Mouse (Mus musculus): ENCODE measurements at regions not wholly inside any gene's neighbourhood (a gene's known extent, or its start where the extent isn't known, plus 50 kb on each side); places are given as distances from the start of the nearest gene placed in this dataset.

DNA sequence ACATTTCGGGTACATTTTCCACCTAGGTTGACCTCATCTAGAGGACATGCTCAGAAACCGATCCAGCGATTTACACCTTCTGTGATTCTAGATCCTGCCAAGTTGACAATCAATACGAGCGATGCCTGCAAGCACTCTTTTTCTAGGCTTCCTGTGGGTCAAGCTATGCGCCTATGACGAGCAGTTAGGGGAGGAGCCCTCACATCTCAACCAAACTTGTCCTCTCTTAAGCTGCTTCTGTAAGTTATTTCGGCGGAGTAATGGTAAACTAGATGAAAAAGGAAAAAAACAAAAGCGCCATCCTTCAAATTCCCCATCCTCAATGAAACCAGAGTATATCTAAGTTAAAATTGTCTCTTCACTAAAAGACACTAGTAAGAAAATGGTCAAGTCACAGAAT, 858.5 kb downstream of the Zfp704 start:
- DNase-seq (ENCODE audit: low read depth, low spot score): no peak

DNA sequence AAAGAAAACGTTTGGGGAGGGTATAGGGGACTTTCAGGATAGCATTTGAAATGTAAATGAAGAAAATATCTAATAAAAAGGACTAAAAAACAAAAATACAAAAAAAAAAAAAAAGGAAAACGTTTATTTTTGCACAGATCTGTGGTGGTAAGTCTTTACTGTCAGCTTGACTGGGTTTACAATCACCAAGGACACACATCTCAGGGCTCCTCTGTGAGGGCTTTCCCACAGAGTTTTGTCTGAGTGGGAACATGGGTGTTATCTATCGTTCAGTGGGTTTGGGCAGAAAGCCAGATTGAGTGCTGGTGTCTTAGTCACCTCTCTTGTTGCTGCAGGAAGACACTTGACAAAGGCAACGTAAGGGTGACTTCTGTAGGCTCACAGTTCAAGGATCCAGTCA, 859.0 kb downstream of the Zfp704 start:
- DNase-seq (ENCODE audit: low read depth, low spot score): no peak

DNA sequence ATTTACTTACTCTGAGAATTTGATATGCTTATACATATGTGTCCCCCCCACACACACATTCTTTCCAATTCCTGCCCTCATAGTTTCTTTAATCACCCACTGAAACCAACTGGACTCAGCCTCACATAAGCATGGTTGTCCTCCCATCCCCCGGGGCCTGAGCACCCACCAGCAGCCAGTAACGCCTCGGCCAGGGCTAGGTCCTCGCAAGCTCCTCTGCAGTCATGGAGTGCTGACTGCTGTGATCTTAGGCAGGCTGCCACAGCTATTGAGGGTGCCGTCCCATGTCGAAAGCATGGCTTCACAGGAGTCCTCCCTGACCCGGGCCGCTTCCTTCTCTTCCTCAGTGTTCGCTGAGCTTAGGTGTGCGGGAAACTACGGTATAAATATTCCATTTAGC, 859.7 kb downstream of the Zfp704 start:
- no peak for DNase-seq (ENCODE audit: low read depth, low spot score)

DNA sequence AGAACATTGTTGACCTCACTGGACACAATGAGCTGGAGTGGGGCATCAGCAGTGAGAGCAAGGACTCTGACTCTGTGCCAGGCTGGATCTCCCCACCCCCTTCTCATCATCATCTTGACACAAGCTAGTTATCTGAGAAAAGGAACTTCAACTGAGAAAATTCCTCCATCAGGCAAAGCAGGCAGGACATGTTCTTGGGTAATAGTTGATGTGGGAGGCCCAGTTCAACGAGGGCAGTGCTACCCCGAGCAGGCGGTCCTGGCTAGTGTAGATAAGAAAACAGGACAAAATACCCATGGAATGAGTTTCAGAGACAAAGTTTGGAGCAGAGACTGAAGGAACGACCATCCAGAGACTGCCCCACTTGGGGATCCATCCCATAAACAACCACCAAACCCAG, 862.7 kb downstream of the Zfp704 start:
- no peak for DNase-seq (ENCODE audit: low read depth, low spot score)

GRCm38 (mm10) chr3:8746677-8747076, 863.2 kb downstream of the Zfp704 start:
- no peak for DNase-seq (ENCODE audit: low read depth, low spot score)

DNA sequence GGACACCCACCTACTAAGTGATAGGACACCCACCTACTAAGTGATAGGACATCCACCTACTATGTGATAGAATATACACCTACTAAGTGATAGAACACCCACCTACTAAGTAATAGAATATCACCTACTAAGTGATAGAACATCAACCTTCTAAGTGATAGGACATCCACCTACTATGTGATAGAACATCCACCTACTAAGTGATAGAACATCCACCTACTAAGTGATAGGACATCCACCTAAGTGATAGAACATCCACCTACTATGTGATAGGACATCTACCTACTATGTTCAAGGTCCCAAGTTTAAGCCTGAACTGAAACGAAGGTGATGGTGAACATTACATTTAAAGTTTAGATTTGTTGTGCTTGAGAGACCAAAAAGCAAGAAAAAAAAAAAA, 863.8 kb downstream of the Zfp704 start:
- DNase-seq (ENCODE audit: low read depth, low spot score): no peak

DNA sequence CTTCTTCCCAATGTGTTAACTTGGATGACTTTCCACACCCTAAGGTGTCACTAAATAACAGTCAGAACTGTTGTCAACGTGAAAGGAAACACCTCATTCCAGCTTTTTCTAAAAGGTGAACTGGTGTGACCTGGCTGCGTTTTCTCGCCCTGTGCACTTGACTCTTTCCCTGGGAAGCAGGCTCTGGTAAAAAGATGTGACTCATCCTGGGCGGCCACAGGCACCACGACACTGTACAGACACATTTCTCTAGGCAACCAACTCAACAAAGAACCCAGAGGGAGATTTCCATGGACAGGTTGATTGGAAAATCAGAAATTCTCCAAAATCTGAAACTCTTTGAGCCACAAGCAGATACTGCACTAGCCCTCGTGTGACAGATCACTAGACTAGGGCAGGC, 865.0 kb downstream of the Zfp704 start:
- no peak for DNase-seq (ENCODE audit: low read depth, low spot score)

DNA sequence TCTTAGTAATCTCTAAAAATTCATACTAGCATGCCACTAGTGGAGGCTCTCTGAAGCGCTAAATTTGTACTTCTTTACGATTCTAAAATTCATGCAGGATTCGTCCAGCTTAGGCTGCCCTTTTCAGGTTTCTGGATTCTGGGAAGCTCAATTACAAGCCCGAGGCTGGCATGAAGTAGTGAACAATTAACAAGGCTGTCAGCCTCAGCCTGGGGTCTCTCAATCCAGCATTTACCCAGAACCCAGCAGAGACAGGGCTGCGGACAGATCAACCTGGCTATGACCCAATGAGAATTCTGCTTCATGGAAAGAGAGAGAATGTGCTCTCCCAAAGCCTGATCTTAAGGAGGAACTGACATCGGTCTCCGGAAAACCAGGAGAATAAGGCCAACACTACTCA, 866.2 kb downstream of the Zfp704 start:
- DNase-seq (ENCODE audit: low read depth, low spot score): no peak

DNA sequence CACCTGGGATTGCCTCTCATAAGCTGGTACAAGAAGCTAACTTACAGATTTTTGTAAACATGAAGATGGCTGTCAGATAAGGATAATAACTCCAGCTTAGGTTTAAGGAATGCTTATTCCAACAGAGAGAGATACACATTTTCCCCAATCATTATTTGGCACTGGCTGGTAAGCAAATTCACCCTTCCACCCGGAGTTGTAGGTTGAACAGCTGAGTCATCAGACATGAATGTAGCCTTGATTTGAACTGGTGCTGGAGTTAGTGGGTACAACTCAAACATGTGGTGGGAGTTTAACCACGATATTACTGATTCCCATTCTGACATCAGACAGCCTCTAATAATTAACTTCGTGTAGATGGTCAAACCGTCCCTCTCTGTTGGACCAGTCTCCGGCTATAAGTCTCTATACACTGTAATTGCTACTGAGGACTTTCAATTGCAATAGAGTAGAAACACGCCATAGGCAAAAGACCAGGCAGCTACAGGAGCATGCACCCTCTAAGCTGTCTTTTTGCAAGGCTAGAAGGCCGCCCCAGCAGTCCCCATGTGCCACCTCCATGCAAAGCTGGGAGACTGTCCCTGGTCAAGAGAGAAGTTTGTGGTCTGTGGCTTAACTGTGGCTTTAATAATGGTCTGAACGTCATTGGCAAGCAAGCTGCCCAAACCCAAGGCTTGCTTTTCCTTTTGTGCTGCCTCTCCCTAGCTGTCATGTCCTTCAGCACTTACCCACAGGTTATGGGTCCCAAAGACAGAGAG, 868.4 kb downstream of the Zfp704 start:
- DNase-seq (ENCODE audit: low read depth, low spot score): no peak

DNA sequence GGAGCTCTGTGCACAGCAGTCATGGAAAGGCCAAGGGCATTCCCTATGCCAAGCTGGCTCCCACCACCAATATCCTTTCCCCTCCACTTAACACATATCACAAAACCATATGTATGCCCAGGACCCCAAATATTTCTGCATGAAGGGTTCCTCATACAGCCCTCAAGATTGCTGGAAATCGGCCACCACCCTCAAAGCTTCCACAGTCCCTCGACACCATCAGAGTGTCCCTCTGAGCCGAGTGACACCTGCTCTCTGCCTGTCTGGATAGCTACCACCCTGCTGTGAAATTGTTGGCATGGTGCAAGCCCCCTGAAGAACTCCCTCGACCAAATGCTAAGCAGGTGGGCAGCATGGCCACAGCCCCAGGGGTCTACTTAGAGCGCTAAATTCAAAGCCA, 869.2 kb downstream of the Zfp704 start:
- DNase-seq (ENCODE audit: low read depth, low spot score): no peak

DNA sequence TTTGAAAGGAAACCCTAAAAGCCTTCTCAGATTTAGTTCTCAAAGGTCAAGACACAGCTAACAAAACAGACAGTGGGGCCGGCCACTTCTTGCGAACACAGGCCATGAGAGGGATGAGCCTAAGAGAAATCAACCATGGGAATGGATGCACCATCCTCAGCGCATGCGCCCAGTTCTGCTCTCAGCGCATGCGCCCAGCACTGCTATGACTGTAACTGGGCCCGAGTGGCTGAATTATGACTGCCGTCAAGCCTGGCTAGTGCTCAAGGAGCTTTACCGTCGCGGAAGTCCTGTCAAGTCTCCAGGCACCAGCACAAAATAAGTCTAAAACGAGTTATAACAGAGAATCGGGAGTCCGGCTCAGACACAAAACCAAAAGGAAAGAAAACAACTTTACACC, 870.6 kb downstream of the Zfp704 start:
- no peak for DNase-seq (ENCODE audit: low read depth, low spot score)

- no peak for DNase-seq (ENCODE audit: low read depth, low spot score)
Measured at GRCm38 (mm10) chr3:8736239-8736953, 873.5 kb downstream of the Zfp704 start.

- no peak for DNase-seq (ENCODE audit: low read depth, low spot score)
Measured at GRCm38 (mm10) chr3:8734096-8734495, 875.8 kb downstream of the Zfp704 start.

DNA sequence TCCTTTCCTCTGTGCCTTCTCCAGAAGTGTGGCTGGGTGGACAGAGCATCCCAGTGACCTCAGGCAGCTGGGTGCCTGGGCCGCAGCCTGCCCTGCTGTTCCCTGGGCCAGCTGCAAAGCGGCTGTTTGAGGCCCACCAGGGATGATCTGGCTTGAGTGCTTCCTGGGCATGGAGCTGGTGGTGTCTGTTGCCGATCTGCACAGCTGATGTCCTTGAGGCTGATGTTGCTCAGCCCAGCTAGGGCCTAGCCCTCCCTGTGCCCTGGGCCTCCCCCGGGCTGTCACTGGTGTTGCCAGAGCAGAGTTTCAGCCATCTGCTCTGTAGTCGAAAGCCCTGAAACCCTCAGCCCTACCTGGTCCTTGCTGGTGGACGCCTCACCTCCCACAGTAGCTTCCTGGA, 878.5 kb downstream of the Zfp704 start:
- no peak for DNase-seq (ENCODE audit: low read depth, low spot score)

DNA sequence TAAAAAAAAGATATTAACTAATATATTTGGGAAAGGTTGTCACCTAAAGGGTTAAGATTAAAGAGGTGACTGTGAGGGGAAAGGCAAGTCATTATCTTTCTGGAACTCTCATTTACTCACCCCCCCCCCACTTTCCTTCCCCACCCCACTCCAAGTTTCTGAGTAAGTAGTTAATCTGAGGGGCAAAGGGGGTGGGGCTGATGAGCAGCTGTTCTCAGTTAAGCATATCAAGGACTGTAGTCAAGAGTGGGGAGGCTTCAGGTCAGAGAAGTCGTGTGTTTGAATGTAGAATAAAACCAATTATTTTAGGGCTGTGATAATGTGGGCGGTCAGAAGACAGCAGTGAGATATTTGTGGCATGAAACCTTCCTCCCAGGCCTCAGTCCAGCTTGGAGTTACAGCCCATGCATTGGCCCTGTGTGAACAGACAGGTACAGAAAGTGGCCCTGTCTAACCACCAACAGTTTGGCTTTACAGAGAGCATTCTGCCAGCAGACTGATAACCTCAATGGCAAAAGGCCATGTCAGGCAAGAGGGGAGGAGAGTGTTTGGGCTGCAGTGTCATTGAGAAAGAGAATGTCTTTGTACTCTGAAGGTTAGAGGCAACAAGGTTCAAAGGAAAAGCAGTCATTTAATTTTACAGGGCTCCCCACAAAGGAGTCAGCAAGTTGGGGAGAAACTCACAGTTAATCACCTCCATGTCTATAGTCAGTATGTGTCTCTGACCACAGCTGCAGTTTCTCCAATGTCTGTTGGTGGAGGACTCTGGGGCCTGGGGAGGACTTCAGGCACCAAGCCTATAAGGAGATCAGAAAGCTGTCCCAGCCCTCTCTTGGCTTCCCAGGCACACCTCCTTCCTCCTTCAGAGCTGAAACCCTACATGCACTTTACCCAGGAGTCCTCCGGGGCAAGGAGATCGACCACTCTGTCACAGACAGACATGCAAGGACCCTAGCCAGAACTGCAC, 888.0 kb downstream of the Zfp704 start:
- no peak for DNase-seq (ENCODE audit: low read depth, low spot score)

DNA sequence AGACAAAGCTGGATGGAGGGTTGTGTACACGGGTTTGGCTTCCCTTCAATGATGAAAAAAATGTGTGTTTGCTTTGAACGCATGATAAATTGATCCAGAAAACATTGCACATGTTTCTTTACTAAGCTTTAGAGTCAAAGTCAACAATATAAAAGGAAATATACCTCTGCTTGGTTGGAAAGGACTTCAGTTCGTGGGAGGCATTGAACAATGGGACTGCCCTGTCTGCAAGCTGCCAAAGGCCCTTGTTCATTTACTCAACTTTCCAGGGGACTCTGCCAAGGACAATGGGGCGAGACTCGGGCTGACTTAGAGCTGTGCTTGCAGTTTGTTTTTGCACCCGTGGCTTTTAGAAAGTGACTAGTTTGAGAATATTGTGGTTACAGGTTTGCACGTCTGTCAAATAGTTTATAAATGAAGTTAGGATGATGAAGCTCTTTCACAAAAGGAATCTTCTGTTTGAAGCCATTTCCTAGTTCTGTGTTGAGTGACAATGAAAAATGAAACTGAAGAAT, 889.2 kb downstream of the Zfp704 start:
- DNase-seq (ENCODE audit: low read depth, low spot score): no peak

DNA sequence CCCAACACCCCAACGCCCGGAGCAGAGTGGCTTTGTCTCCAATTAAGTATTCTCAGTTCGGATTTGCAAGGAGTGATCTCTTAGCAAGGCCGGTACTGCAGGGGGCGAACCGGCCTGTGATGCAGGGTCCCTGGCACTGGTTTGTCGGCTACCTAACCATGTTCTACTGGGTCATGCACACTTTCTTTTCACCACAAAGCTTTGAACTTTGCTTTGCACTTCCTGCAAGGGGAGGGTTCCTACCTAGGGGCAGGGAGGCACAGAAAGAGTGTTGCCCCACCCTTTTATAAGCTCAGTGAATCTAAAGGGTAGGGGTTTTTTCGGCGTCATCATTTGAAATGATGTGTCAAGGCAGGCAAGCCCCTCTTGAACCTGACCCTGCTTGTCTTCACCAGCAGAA, 891.7 kb downstream of the Zfp704 start:
- peak; percentile 60 for DNase-seq (ENCODE audit: low read depth, low spot score)

DNA sequence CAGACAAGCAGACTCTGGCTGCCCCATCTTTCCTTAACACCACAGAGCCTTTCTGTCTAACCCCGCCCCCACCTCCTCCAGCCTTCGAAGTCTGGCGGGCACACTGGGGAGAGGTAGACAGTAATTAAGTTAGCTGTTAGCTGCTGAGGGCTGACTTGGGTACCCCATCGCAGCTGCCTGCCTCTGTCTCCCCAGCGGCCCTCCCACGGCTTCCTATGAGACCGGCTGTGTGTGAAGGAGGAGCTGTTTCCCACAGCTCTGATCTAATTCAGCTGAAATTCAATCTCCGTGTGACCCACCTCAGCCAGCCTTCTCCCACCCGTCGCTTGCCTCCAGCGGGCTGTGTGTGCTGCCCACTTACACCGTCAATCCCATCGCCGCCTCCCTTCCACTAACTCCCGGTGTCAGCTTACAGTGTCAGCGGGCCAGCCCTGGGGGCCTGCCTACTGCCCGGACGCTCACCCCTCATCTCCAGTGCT, 892.5 kb downstream of the Zfp704 start:
- DNase-seq (ENCODE audit: low read depth, low spot score): peak; percentile 38

Data from CD4-positive helper T cell, adult 2 months (primary cell).